Mouse (Mus musculus) macrophage (primary cell): ENCODE measurements at regions not wholly inside any gene's neighbourhood (a gene's known extent, or its start where the extent isn't known, plus 50 kb on each side); places are given as distances from the start of the nearest gene placed in this dataset.

ENCODE experiments used
- H3K27ac ChIP-seq: fragments of 350-480 bp; formaldehyde crosslinking; 2 replicates; pipeline ENCODE4 v1.9.0; 2021
- H3K36me3 ChIP-seq: fragments of 350-480 bp; formaldehyde crosslinking; 2 replicates; pipeline ENCODE4 v1.9.0; 2021; ENCODE audit errors: inconsistent target
- H3K4me3 ChIP-seq: fragments of 350-480 bp; formaldehyde crosslinking; 2 replicates; pipeline ENCODE4 v1.9.0; 2021; ENCODE audit errors: inconsistent target
- H3K79me2 ChIP-seq: fragments of 350-480 bp; formaldehyde crosslinking; 2 replicates; pipeline ENCODE4 v1.9.0; 2021; ENCODE audit errors: inconsistent target
- WGBS: methylation state at CpG from one replicate; pipeline ENCODE4 v1.1.7; 2026; ENCODE audit warnings: inconsistent platforms; ENCODE audit not compliant: missing documents; 5-methylcytosine and 5-hydroxymethylcytosine counted together

GRCm38 (mm10) chr3:115655020-115655419 lies 59.9 kb downstream of the S1pr1 start:
- Histone ChIP-seq H3K36me3 (no peaks in the 10 kb centered on the region), H3K79me2 (no peaks in the 10 kb centered on the region), H3K27ac (no peak overlapping the region), H3K4me3 (no peak overlapping the region)

- Histone ChIP-seq H3K4me3 (no peak overlapping the region), H3K36me3 (no peaks in the 10 kb centered on the region), H3K27ac (no peak overlapping the region), H3K79me2 (no peaks in the 10 kb centered on the region)
- 87% methylated on average over 5 of the region's 5 CpGs for WGBS
Observed at GRCm38 (mm10) chr3:115652236-115652635, 62.6 kb downstream of the S1pr1 start.

GRCm38 (mm10) chr3:115649338-115650117 lies 65.3 kb downstream of the S1pr1 start:
- Histone ChIP-seq H3K36me3 (no peaks in the 10 kb centered on the region), H3K79me2 (no peaks in the 10 kb centered on the region), H3K4me3 (no peak overlapping the region), H3K27ac (no peak overlapping the region)
- 39% methylated on average over 3 of the region's 3 CpGs for WGBS

GRCm38 (mm10) chr3:115646993-115647392 lies 67.9 kb downstream of the S1pr1 start:
- Histone ChIP-seq H3K79me2 (no peaks in the 10 kb centered on the region), H3K36me3 (no peaks in the 10 kb centered on the region), H3K4me3 (no peak overlapping the region), H3K27ac (no peak overlapping the region)
- WGBS = 96% methylated on average over 7 of the region's 7 CpGs

DNA sequence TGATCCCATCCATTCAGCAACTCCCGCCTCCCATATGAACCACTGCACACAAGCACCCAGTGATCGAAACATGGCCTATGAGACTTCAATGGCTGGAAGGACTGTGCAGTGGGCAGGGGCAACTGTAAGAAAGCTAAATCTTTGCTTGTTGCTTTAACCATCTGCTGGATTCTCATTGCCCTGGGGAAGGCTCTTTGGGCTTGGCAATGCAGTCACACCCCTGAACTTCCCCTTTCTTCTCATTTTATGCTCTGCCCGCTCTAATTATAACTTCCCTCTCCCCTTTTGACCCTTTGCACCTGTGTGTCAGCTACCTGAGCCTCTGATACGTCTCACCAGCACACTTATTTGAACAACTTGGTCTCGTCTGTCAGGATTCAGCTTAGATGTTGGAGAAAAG lies 70.6 kb downstream of the S1pr1 start:
- 13% methylated on average over 5 of the region's 5 CpGs for WGBS
- H3K36me3 ChIP-seq = no peaks in the 10 kb centered on the region
- no peak overlapping the region for H3K4me3 ChIP-seq
- H3K79me2 ChIP-seq = no peaks in the 10 kb centered on the region
- H3K27ac ChIP-seq = peak overlapping the region; percentile 59

- Histone ChIP-seq H3K27ac (peak overlapping the region; percentile 59), H3K36me3 (no peaks in the 10 kb centered on the region), H3K79me2 (no peaks in the 10 kb centered on the region), H3K4me3 (peak overlapping the region; percentile 15)
- WGBS = under 1% methylated on average over 11 of the region's 11 CpGs
Observed at GRCm38 (mm10) chr3:115642846-115643260, 72.0 kb downstream of the S1pr1 start.

- Histone ChIP-seq H3K36me3 (no peaks in the 10 kb centered on the region), H3K79me2 (no peaks in the 10 kb centered on the region), H3K4me3 (peak overlapping the region; percentile 15), H3K27ac (peak overlapping the region; percentile 59)
- WGBS = 5% methylated on average over 24 of the region's 26 CpGs
Observed at GRCm38 (mm10) chr3:115642001-115642845, 72.6 kb downstream of the S1pr1 start.

GRCm38 (mm10) chr3:115641411-115641810 lies 73.5 kb downstream of the S1pr1 start:
- H3K79me2 ChIP-seq = no peaks in the 10 kb centered on the region
- no peak overlapping the region for H3K4me3 ChIP-seq
- WGBS = 20% methylated on average over 5 of the region's 6 CpGs
- H3K27ac ChIP-seq = no peak overlapping the region
- H3K36me3 ChIP-seq = no peaks in the 10 kb centered on the region

GRCm38 (mm10) chr3:115635487-115635886 lies 79.4 kb downstream of the S1pr1 start:
- Histone ChIP-seq H3K79me2 (no peaks in the 10 kb centered on the region), H3K36me3 (no peaks in the 10 kb centered on the region), H3K4me3 (no peak overlapping the region), H3K27ac (no peak overlapping the region)
- WGBS = 100% methylated on average over 4 of the region's 4 CpGs

GRCm38 (mm10) chr3:115635081-115635480 lies 79.8 kb downstream of the S1pr1 start:
- 95% methylated on average over 5 of the region's 5 CpGs for WGBS
- no peaks in the 10 kb centered on the region for H3K79me2 ChIP-seq
- no peak overlapping the region for H3K4me3 ChIP-seq
- H3K36me3 ChIP-seq = no peaks in the 10 kb centered on the region
- H3K27ac ChIP-seq = no peak overlapping the region

DNA sequence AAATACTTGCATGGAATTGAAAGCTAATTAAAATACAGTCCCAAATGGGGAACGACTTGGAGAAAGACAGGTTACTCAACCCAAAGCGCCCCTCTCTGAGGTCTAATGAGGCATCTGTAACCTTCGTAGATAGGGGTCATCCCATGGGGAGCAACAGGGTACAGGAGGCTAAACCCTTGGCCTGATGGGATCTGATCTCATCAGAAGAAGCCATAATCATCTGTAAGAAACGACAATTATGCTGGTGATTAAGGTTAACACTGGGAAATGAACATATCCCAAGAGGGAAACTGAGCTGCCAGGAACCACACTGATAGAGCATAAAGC lies 82.5 kb downstream of the S1pr1 start:
- no peak overlapping the region for H3K4me3 ChIP-seq
- no peaks in the 10 kb centered on the region for H3K79me2 ChIP-seq
- 86% methylated on average over 4 of the region's 4 CpGs for WGBS
- H3K36me3 ChIP-seq = no peaks in the 10 kb centered on the region
- H3K27ac ChIP-seq = no peak overlapping the region

- Histone ChIP-seq H3K36me3 (no peaks in the 10 kb centered on the region), H3K4me3 (no peak overlapping the region), H3K79me2 (no peaks in the 10 kb centered on the region), H3K27ac (no peak overlapping the region)
- 95% methylated on average over 17 of the region's 17 CpGs for WGBS
Observed at GRCm38 (mm10) chr3:115631573-115632416, 83.1 kb downstream of the S1pr1 start.

DNA sequence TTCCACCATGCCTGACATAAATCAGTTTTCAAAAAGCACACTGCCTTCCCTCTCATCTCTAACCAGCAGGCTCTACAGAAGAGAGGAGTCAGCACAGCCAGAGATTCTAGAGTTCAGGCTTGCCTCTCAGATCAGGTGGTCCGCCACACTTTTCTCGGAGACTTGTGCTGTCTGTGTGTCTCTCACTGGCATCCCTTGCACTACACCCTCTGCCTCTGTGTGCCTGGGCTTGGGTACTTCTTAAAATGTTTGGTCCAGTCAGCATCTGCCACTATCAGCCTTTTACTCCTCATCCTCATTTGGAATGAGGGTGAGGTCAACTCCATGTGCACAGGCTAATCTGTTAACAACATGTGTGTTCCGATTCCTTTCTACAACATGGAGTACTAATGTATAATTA lies 92.0 kb downstream of the S1pr1 start:
- Histone ChIP-seq H3K36me3 (no peaks in the 10 kb centered on the region), H3K4me3 (no peak overlapping the region), H3K79me2 (no peaks in the 10 kb centered on the region), H3K27ac (no peak overlapping the region)
- WGBS = 91% methylated on average over 3 of the region's 3 CpGs

- no peaks in the 10 kb centered on the region for H3K36me3 ChIP-seq
Observed at GRCm38 (mm10) chr3:115622300-115622699, 92.6 kb downstream of the S1pr1 start.

DNA sequence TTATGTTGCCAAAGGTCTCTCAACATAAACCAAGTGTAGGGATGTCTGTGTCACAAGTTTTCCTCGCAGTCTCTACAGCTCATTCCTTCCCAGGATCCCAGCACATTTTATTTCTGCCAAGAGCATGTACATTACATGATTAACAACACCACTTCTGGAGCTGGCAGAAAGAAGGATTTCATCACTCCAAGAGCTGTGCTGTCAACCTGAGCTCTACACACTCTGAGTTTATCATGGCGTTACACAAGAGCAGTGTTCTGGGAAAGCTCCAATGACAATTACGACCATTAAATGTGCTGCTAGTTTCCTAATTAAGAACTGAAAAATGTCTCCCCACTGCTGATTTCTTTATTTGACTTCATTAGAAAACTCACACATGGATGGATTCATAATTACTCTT lies 94.9 kb downstream of the S1pr1 start:
- no peak overlapping the region for H3K27ac ChIP-seq
- 90% methylated on average over 3 of the region's 3 CpGs for WGBS
- H3K4me3 ChIP-seq = no peak overlapping the region
- H3K79me2 ChIP-seq = no peaks in the 10 kb centered on the region
- H3K36me3 ChIP-seq = no peaks in the 10 kb centered on the region

More at GRCm38 (mm10) chr3:115622300-115622699, 92.6 kb downstream of the S1pr1 start:
- 92% methylated on average over 2 of the region's 2 CpGs for WGBS
- Histone ChIP-seq H3K79me2 (no peaks in the 10 kb centered on the region), H3K4me3 (no peak overlapping the region), H3K27ac (no peak overlapping the region)
